Mouse (Mus musculus): ENCODE measurements around the gene Isl1. TPM values are rescaled to one million over a fixed set of nuclear protein-coding genes. Genes with fewer than 3 reads are reported as not detected.

The Isl1 gene
- not detected for polyA plus RNA-seq (2017; shearing (Covaris generic))

GRCm38 (mm10) chr13:116309584-116310462 is at the start of gene Isl1:
TSS of gene Isl1 (minus strand) at chr13:116309689.

